Mouse (Mus musculus) megakaryocyte progenitor cell, adult 5-6 weeks (primary cell): ENCODE results near the gene Clec18a. TPM values are rescaled to one million over a fixed set of nuclear protein-coding genes. Genes with fewer than 3 reads are reported as not detected.
"Not testable (repeated sequence)": the region's sequence is repeated elsewhere in the genome, so short reads cannot be mapped to it uniquely, and the experiment has no call there.

Source experiments
- ATAC-seq: replicated peaks from 2 replicates; pipeline ENCODE4 v1.8.0; 2016; ENCODE audit warnings: mild to moderate bottlenecking, moderate TSS enrichment, inconsistent platforms; ENCODE audit not compliant: poor library complexity
- total RNA-seq, 2 experiments: library from RNA; stranded (forward) in 1 of 2; stranded (reverse) in 1 of 2; fragments of 157-497, 149-512 nt in 1 of 2; fragments of 200-1000 nt in 1 of 2; gene quantifications; 2 replicates each; pipeline versions ENCODE4 v1.2.3 to v1.2.4; 2015 to 2017

The Clec18a gene
- total RNA-seq, 2 experiments from 2014 or later = not detected

- ATAC-seq = peak; percentile 18; the same call in 1 of the 2 replicates
Observed at GRCm38 (mm10) chr8:111056691-111057293, 35.4 kb downstream of the Clec18a start.

- peak; percentile 95 for ATAC-seq
Observed at GRCm38 (mm10) chr8:111056158-111056663, 36.0 kb downstream of the Clec18a start, which contains the start of gene Exosc6. Exosc6 (plus strand) TSS chr8:111056339.

DNA sequence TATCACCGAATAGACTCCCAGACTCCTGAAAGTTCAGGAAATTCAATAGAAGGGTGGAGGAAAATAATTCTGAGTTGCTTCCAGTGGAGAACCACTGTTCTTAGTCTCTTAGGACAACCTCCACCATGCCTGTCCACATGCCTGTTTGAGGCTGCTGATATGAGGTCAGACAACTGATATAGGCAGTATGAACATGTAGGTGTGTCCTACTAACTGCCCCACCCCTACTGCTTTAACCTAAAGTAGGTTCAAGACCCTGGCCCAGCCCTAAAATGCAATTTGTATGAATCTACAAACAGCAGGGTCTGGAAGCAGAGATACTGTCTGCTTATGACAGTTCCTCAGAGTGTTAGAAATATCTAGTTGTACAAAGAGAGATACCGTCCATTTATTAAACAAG is 36.6 kb downstream of the Clec18a start:
- peak; percentile 21; the same call in 1 of the 2 replicates for ATAC-seq

GRCm38 (mm10) chr8:111055031-111055634 is 37.1 kb downstream of the Clec18a start:
- no peak for ATAC-seq

GRCm38 (mm10) chr8:111053827-111054518 is 38.3 kb downstream of the Clec18a start:
- no peak for ATAC-seq

DNA sequence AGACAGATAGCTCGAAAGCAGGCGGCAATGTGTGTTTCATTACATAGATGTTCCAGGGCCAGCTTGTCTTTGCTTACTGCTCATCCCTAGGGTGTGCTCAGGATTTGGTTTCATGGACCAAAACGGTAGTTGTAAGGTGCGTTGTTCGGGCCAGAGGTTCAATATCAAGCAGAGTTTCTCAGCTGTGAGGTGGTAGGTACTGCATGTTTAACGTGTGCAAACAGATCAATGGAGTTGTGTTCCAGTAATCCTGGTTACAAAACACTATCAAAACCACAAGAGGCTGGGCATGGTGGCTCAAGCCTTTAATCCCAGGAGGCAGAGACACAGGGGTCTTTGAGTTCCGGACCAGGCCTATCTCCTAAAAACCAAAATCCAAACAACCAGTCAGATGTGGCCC is 43.1 kb downstream of the Clec18a start:
- no peak for ATAC-seq

DNA sequence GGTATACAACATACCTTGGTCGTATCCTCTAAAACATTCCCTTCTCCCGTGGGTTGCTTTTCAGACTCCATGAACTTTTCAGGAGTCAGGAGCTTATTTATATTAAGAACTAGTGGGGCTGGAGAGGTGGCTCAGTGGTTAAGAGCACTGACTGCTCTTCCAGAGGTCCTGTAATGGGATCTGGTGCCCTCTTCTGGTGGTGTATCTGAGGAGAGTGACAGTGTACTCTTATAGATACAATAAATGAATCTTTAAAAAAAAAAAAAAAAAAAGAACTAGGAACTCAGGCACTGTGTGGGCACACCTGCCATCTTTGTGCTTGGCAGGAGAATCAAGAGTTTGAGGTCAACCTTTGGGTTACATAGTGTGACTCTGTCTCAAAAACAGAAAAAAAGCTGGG is 43.5 kb downstream of the Clec18a start:
- ATAC-seq = peak; percentile 61

- peak; percentile 80 for ATAC-seq
Observed at GRCm38 (mm10) chr8:111044003-111044734, 48.1 kb downstream of the Clec18a start.

GRCm38 (mm10) chr8:111042546-111042945 is 49.7 kb downstream of the Clec18a start:
- no peak for ATAC-seq

DNA sequence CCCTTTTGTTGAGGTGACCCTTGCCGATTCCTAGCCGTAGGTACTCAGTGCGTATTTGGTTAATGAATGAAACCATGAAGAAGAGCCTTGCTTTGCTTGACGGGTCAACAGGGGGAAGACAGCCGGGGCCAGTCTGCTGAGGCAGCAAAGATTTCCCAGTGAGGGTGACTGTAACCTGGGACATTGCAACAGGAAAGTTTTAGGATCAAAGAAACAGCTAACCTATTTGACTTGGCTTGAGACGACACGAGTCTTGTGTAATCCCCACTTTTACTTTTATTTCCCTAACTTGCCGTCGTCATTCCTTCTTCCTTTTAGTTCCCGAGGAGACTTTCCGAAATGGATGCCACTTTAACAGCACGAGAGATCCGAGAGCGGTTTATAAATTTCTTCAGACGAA is 55.6 kb downstream of the Clec18a start:
- no peak for ATAC-seq

DNA sequence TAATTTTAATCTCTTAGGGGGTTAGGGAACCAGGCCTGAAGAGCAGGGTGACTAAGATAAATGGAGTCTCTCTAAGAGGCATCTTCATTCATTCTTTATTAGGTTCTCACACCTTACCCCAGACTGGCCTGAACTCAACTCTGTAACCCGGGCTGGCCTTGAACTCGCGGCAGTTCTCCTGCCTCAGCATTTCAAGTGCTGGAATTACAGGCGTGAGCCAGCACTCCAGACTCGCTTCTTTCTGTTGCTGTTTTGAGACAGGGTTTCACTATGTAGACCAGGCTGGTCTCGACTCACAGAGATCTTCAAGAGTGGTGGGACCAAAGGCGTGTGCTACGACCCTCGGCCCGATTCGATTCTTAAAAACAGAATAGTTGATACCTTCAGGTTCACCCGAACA is 58.0 kb downstream of the Clec18a start:
- ATAC-seq = peak; percentile 10

GRCm38 (mm10) chr8:111033482-111034215 is 58.6 kb downstream of the Clec18a start:
- peak; percentile 98 for ATAC-seq

GRCm38 (mm10) chr8:111032916-111033315 is 59.3 kb downstream of the Clec18a start, which contains the start of gene Aars:
Aars (plus strand) TSS chr8:111033144.
- ATAC-seq = no peak

DNA sequence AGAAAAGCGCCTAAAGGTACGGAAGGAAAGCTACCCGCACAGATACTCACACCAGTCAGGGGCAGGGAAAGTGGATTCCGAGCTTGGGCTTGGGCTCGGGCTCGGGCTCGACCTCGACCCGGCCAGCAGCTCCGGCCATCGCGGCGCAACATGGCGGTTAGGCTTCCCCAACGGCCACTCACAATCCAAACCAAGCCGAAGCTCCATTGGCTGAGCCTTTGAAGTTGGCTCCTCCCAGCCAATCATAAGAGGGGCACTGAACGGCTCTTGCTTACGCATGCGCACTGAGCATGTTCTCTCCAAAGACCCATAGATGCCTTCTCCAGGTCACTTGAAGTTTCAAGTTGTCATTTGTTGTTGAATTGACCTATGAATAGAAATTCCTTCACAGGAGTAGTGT is 60.7 kb downstream of the Clec18a start, which contains the start of gene Ddx19b:
Gene Ddx19b (minus strand): TSS at position 180 of the 400 bp plus-strand sequence.
- no peak for ATAC-seq

GRCm38 (mm10) chr8:111030045-111030444 is 62.2 kb downstream of the Clec18a start:
- no peak for ATAC-seq

DNA sequence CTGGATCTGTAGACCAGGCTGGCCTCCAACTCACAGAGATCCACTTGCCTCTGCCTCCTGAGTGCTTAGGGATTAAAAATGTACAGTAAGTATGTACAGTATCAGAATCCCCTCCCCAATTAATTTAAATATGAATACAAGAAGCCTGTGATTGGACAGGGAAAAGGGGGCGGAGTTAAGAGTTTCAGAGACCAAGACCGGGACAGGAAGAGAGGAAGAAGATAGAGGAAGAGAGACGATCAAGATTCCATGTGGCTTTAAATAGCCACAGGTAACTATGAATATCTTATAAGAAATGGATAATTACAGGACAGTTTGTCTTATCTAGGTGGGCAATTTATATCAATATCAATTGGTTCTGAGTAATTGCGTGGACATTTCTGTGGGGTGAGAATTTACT is 62.6 kb downstream of the Clec18a start:
- ATAC-seq = no peak

GRCm38 (mm10) chr8:111027391-111027937 is 64.8 kb downstream of the Clec18a start:
- peak; percentile 98 for ATAC-seq

DNA sequence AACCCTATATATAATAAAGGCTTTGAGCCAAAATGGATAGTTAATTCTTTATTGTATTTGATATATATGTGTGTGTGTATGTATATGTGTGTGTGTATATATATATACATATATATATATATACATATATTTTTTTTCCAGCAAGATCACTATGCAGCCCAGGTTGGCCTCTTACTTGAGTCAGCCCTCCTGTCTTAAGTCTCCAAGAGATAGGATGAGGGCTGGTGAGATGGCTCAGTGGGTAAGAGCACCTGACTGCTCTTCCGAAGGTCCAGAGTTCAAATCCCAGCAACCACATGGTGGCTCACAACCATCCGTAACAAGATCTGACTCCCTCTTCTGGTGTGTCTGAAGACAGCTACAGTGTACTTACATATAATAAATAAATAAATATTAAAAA is 65.6 kb downstream of the Clec18a start:
- ATAC-seq = not testable (repeated sequence)

- not testable (repeated sequence) for ATAC-seq
Observed at GRCm38 (mm10) chr8:111010230-111010991, 81.8 kb downstream of the Clec18a start.
